11 mouse cellular contexts compared by ENCODE assay signal in genomic region chr3:38116071-38116787, GRCm38 (mm10).
DNase-seq lines count a peak whose midpoint lies in the region; ATAC-seq and TF ChIP-seq lines count a peak whose summit lies in the region.
"Had no signal": no experiment of that assay in that cellular context is flagged by ENCODE, and none has a peak within 500 bp of the region (broad histone marks: within the 10 kb centered on the region; RNA-seq: fewer than 3 reads in every experiment).

No protein-coding gene starts in this region.

- H3K27ac ChIP-seq in lung, embryonic 16.5 days (ENCODE audit: low read length), result peak overlapping the region; percentile 73
- peak overlapping the region; percentile 74 for H3K27ac ChIP-seq in kidney, adult 2 months (ENCODE audit: insufficient read depth, low read depth, low read length)
- H3K27ac ChIP-seq: forebrain, embryonic 12.5 days had no signal

- no peak for TF ChIP-seq CTCF in kidney, adult 2 months (conservative IDR thresholded peaks at IDR 0.05; ENCODE audit: insufficient read depth, insufficient read length, low read depth, low read length)

- H3K36me3 ChIP-seq in lung, embryonic 16.5 days (ENCODE audit: control insufficient read depth, insufficient read depth, low read length), result no peaks in the 10 kb centered on the region
- no peaks in the 10 kb centered on the region for H3K36me3 ChIP-seq in kidney, adult 2 months (ENCODE audit: control insufficient read depth, insufficient read depth, low read length)
- H3K36me3 ChIP-seq: forebrain, embryonic 12.5 days had no signal

- peak; percentile 77 for ATAC-seq in lung, embryonic 16.5 days (ENCODE audit: low read depth)

- TF ChIP-seq POLR2A in kidney, adult 2 months (IDR thresholded peaks at IDR 0.05; ENCODE audit: low read depth, low read length), result no peak

- no peak overlapping the region for H3K4me3 ChIP-seq in lung, embryonic 16.5 days (ENCODE audit: low read length)
- no peak overlapping the region for H3K4me3 ChIP-seq in kidney, adult 2 months (ENCODE audit: insufficient read depth, low read depth, low read length)
- H3K4me3 ChIP-seq: forebrain, embryonic 12.5 days; megakaryocyte, embryonic 14.5 days had no signal

- WGBS in lung, embryonic 16.5 days, result 8% methylated on average over 7 of the region's 7 CpGs
- 6% methylated on average over 7 of the region's 7 CpGs for WGBS in kidney, adult 2 months

- peak; percentile 10 for DNase-seq in embryo, embryonic 10.5 days (ENCODE audit: low spot score)
- DNase-seq in embryo, embryonic 10 days (ENCODE audit: low spot score), result no peak
- DNase-seq in lung, postnatal 14 days, result no peak
- peak; percentile 89 for DNase-seq in kidney, adult 2 months
- DNase-seq in naive thymus-derived CD4-positive, alpha-beta T cell, adult 2 months (ENCODE audit: low read depth), result peak; percentile 8
- no peak for DNase-seq in cerebellum, adult 11 months
- DNase-seq in B cell, adult 2 months, result no peak
- DNase-seq: cerebellum, adult 8-10 months had no signal

- no peaks in the 10 kb centered on the region for H3K9me3 ChIP-seq in lung, embryonic 16.5 days (ENCODE audit: control insufficient read depth, low read length)
- H3K9me3 ChIP-seq: forebrain, embryonic 12.5 days; megakaryocyte, embryonic 14.5 days had no signal

- no peaks in the 10 kb centered on the region for H3K27me3 ChIP-seq in lung, embryonic 16.5 days (ENCODE audit: control insufficient read depth, insufficient read depth, low read depth, low read length)
- H3K27me3 ChIP-seq in kidney, adult 2 months (replicated peaks; ENCODE audit: control insufficient read depth, insufficient read depth, low read length), result no peaks in the 10 kb centered on the region
- H3K27me3 ChIP-seq: forebrain, embryonic 12.5 days; megakaryocyte, embryonic 14.5 days had no signal

- peaks cover 11% of the 10 kb centered on the region for H3K4me1 ChIP-seq in lung, embryonic 16.5 days (replicated peaks; ENCODE audit: control insufficient read depth, insufficient read depth, low read length)
- H3K4me1 ChIP-seq in kidney, adult 2 months (ENCODE audit: control insufficient read depth, insufficient read depth, low read length), result peaks cover 7% of the 10 kb centered on the region; the same call in 1 of the 2 replicates
- H3K4me1 ChIP-seq: forebrain, embryonic 12.5 days had no signal

- H3K4me2 ChIP-seq in lung, embryonic 16.5 days (ENCODE audit: low read depth, low read length), result 0 out of 2 replicates have a peak overlapping the region, but pooled peaks have one; percentile 14
- H3K4me2 ChIP-seq: forebrain, embryonic 12.5 days had no signal

- H3K9ac ChIP-seq in lung, embryonic 16.5 days (ENCODE audit: low read length), result no peak overlapping the region
- H3K9ac ChIP-seq: forebrain, embryonic 12.5 days had no signal

Comparison
In these comparisons a context has a peak if more than half of its experiments do, and no peak if none do; other contexts are left out.
1. DNase-seq: peak in embryo, embryonic 10.5 days (single experiment), kidney, adult 2 months (single experiment) and naive thymus-derived CD4-positive, alpha-beta T cell, adult 2 months (single experiment); none in embryo, embryonic 10 days (single experiment), lung, postnatal 14 days (single experiment), cerebellum, adult 11 months (single experiment) and B cell, adult 2 months (0 of 2).